Mouse (Mus musculus) ES-CJ7 (cell line): ENCODE measurements around the gene Tcte1.

Source experiments
- DNase-seq: peaks from one replicate; pipeline ENCODE4 v3.0.0; 2011; ENCODE audit warnings: low read depth, low spot score

Tcte1 gene

GRCm38 (mm10) chr17:45547461-45548190, 24.4 kb downstream of the Tcte1 start:
- no peak for DNase-seq

GRCm38 (mm10) chr17:45548541-45549512, 25.6 kb downstream of the Tcte1 start:
- peak; percentile 93 for DNase-seq

- peak; percentile 58 for DNase-seq
Observed at GRCm38 (mm10) chr17:45549617-45550181, 26.5 kb downstream of the Tcte1 start, which contains the start of gene Tmem151b. Gene Tmem151b (minus strand): TSS chr17:45549677.

GRCm38 (mm10) chr17:45550253-45550652, 27.0 kb downstream of the Tcte1 start:
- DNase-seq = no peak

GRCm38 (mm10) chr17:45551249-45551796, 28.1 kb downstream of the Tcte1 start:
- no peak for DNase-seq

- DNase-seq = peak; percentile 85
Observed at GRCm38 (mm10) chr17:45551816-45552451, 28.7 kb downstream of the Tcte1 start.

GRCm38 (mm10) chr17:45553065-45553464, 29.8 kb downstream of the Tcte1 start:
- DNase-seq = no peak

GRCm38 (mm10) chr17:45554420-45554819, 31.2 kb downstream of the Tcte1 start:
- DNase-seq = no peak

- DNase-seq = peak; percentile 88
Observed at GRCm38 (mm10) chr17:45555452-45556106, 32.3 kb downstream of the Tcte1 start, which contains the start of gene Nfkbie. Gene Nfkbie (plus strand): TSS chr17:45555703.

- DNase-seq = no peak
Observed at GRCm38 (mm10) chr17:45556107-45556489, 32.9 kb downstream of the Tcte1 start.

GRCm38 (mm10) chr17:45556514-45557245, 33.4 kb downstream of the Tcte1 start:
- no peak for DNase-seq

GRCm38 (mm10) chr17:45557246-45557824, 34.1 kb downstream of the Tcte1 start:
- DNase-seq = no peak

GRCm38 (mm10) chr17:45557998-45558862, 35.0 kb downstream of the Tcte1 start:
- DNase-seq = no peak

GRCm38 (mm10) chr17:45559732-45560525, 36.7 kb downstream of the Tcte1 start:
- DNase-seq = no peak

GRCm38 (mm10) chr17:45563216-45563615, 40.0 kb downstream of the Tcte1 start:
- no peak for DNase-seq

GRCm38 (mm10) chr17:45563655-45564530, 40.7 kb downstream of the Tcte1 start, which contains the start of gene Slc35b2:
Gene Slc35b2 (plus strand): TSS chr17:45563874.
- DNase-seq = peak; percentile 93
